Mouse (Mus musculus) megakaryocyte-erythroid progenitor cell, adult 5-6 weeks (primary cell): ENCODE measurements around the gene Ptprt. TPM values are rescaled to one million over a fixed set of nuclear protein-coding genes. Genes with fewer than 3 reads are reported as not detected.
"Not testable (repeated sequence)": the region's sequence is repeated elsewhere in the genome, so short reads cannot be mapped to it uniquely, and the experiment has no call there.

Source experiments
- ATAC-seq: replicated peaks from 2 replicates; pipeline ENCODE4 v1.8.0; 2016; ENCODE audit warnings: mild to moderate bottlenecking, inconsistent platforms; ENCODE audit not compliant: severe bottlenecking, poor library complexity, low FRiP score, low TSS enrichment
- total RNA-seq, 2 experiments: library from RNA; stranded (forward) in 1 of 2; stranded (reverse) in 1 of 2; fragments of 200-1000, 215-1000 nt in 1 of 2; fragments of >200 nt in 1 of 2; fragmentation: Nextera tagmentation in 1 of 2; gene quantifications; 2 replicates each; pipeline ENCODE4 v1.2.3; 2014 to 2017

Ptprt gene
- total RNA-seq, 2 experiments from 2014 or later = not detected

GRCm38 (mm10) chr2:162251272-162251671 lies 409.7 kb downstream of the Ptprt start:
- ATAC-seq = no peak

- ATAC-seq = no peak
Observed at GRCm38 (mm10) chr2:162248296-162248695, 412.7 kb downstream of the Ptprt start.

GRCm38 (mm10) chr2:162222476-162222875 lies 438.5 kb downstream of the Ptprt start:
- ATAC-seq = no peak

GRCm38 (mm10) chr2:162220586-162220985 lies 440.4 kb downstream of the Ptprt start:
- no peak for ATAC-seq

GRCm38 (mm10) chr2:162219507-162219906 lies 441.4 kb downstream of the Ptprt start:
- no peak for ATAC-seq

- ATAC-seq = no peak
Observed at GRCm38 (mm10) chr2:162217896-162218295, 443.1 kb downstream of the Ptprt start.

- ATAC-seq = no peak
Observed at GRCm38 (mm10) chr2:162212397-162212796, 448.6 kb downstream of the Ptprt start.

- ATAC-seq = no peak
Observed at GRCm38 (mm10) chr2:162210564-162210963, 450.4 kb downstream of the Ptprt start.

GRCm38 (mm10) chr2:162197316-162197715 lies 463.6 kb downstream of the Ptprt start:
- ATAC-seq = no peak

GRCm38 (mm10) chr2:162182621-162183475 lies 478.1 kb downstream of the Ptprt start:
- no peak for ATAC-seq

GRCm38 (mm10) chr2:162181826-162182225 lies 479.1 kb downstream of the Ptprt start:
- no peak for ATAC-seq

- no peak for ATAC-seq
Observed at GRCm38 (mm10) chr2:162172529-162172928, 488.4 kb downstream of the Ptprt start.

- ATAC-seq = no peak
Observed at GRCm38 (mm10) chr2:162141845-162142411, 519.0 kb downstream of the Ptprt start.

- not testable (repeated sequence) for ATAC-seq
Observed at GRCm38 (mm10) chr2:162136176-162136575, 524.8 kb downstream of the Ptprt start.

GRCm38 (mm10) chr2:162131607-162132304 lies 529.2 kb downstream of the Ptprt start:
- ATAC-seq = no peak

GRCm38 (mm10) chr2:162129896-162130295 lies 531.1 kb downstream of the Ptprt start:
- no peak for ATAC-seq

- ATAC-seq = no peak
Observed at GRCm38 (mm10) chr2:162118041-162118440, 542.9 kb downstream of the Ptprt start.

GRCm38 (mm10) chr2:162082391-162082790 lies 578.6 kb downstream of the Ptprt start:
- no peak for ATAC-seq

- no peak for ATAC-seq
Observed at GRCm38 (mm10) chr2:162080717-162081398, 580.1 kb downstream of the Ptprt start.
